Mouse (Mus musculus) hindbrain, embryonic 16.5 days (tissue): ENCODE data around the gene Gm29666. TPM values are rescaled to one million over a fixed set of nuclear protein-coding genes. Genes with fewer than 3 reads are reported as not detected.
A peak's percentile ranks its signal among the peaks of the same experiment; 100 is the strongest.

Source experiments
- ATAC-seq: fragments of 200-750 bp; cut with Nextera tagmentation; 2 replicates; pipeline ENCODE4 v1.8.0; 2017; ENCODE audit warnings: moderate TSS enrichment, moderate library complexity
- H3K27ac ChIP-seq: fragments of 300-500 bp; sonication (generic); 2 replicates; pipeline ENCODE4 v1.5.1; 2014; ENCODE audit warnings: low read depth, mild to moderate bottlenecking, control low read depth, low read length, moderate library complexity
- H3K27me3 ChIP-seq: fragments of 300-500 bp; sonication (generic); replicated peaks from 2 replicates; pipeline ENCODE4 v1.6.1; 2014; ENCODE audit warnings: low read length; ENCODE audit not compliant: control insufficient read depth, insufficient read depth
- H3K36me3 ChIP-seq: fragments of 300-500 bp; sonication (generic); 2 replicates; pipeline ENCODE4 v1.6.1; 2014; ENCODE audit warnings: mild to moderate bottlenecking, low read length, moderate library complexity, mixed read lengths; ENCODE audit not compliant: control insufficient read depth, insufficient read depth
- H3K4me1 ChIP-seq: fragments of 300-500 bp; sonication (generic); 2 replicates; pipeline ENCODE4 v1.6.1; 2014; ENCODE audit warnings: low read depth, low read length; ENCODE audit not compliant: control insufficient read depth, insufficient read depth
- H3K4me2 ChIP-seq: fragments of 300-500 bp; sonication (generic); 2 replicates; pipeline ENCODE4 v1.6.1; 2014; ENCODE audit warnings: mild to moderate bottlenecking, low read length, control low read depth, moderate library complexity
- H3K4me3 ChIP-seq: fragments of 300-500 bp; sonication (generic); 2 replicates; pipeline ENCODE4 v1.5.1; 2014; ENCODE audit warnings: mild to moderate bottlenecking, low read length, control low read depth, moderate library complexity
- H3K9ac ChIP-seq: fragments of 300-500 bp; sonication (generic); 2 replicates; pipeline ENCODE4 v1.6.1; 2014; ENCODE audit warnings: low read depth, mild to moderate bottlenecking, control low read depth, low read length, moderate library complexity
- H3K9me3 ChIP-seq: fragments of 300-500 bp; sonication (generic); 2 replicates; pipeline ENCODE4 v1.6.1; 2014; ENCODE audit warnings: mild to moderate bottlenecking, low read length, moderate library complexity; ENCODE audit not compliant: control insufficient read depth
- WGBS: fragments of 180-500 bp; shearing (Covaris S2); extraction: QIAGEN DNeasy Blood & Tissue Kit; methylation state at CpG from one replicate; pipeline ENCODE4 v1.1.7; 2014; 5-methylcytosine and 5-hydroxymethylcytosine counted together
- polyA plus RNA-seq: library from polyadenylated mRNA; unstranded; fragments of >200 nt; fragmentation: Nextera tagmentation; extraction: Ambion mirVana; gene quantifications from 2 replicates; pipeline ENCODE4 v1.2.1, GENCODE M21; 2015

Gm29666 gene
- polyA plus RNA-seq, 1 experiment from 2014 or later: 0.98 TPM

DNA sequence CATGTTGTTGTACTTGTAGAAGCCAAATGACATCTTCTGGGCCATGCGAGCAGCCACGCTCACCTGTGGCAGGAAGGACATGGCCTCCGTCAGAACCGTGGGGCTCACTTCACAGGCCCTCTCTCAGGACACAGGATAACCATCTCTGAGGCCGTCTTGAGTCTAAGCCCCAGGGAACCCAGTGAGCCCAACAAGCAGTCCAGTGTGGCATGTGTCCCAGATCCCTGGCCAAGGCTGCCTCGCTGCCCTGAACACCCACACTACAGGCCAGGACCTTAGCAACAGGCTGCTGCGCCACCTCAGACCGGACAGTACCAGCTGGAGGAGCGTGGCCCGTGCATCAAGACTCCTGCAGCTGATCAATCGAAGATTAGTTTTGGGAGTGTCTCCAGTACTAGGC is 33.4 kb upstream of the Gm29666 start:
- WGBS: 93% methylated on average over 11 of the region's 11 CpGs
- no peak for ATAC-seq
- H3K36me3 ChIP-seq: peaks cover 45% of the 10 kb centered on the region
- no peak overlapping the region for H3K9ac ChIP-seq
- H3K4me1 ChIP-seq: peaks cover 8% of the 10 kb centered on the region
- no peaks in the 10 kb centered on the region for H3K9me3 ChIP-seq
- no peak overlapping the region for H3K4me2 ChIP-seq
- H3K4me3 ChIP-seq: no peak overlapping the region
- no peaks in the 10 kb centered on the region for H3K27me3 ChIP-seq
- H3K27ac ChIP-seq: no peak overlapping the region

DNA sequence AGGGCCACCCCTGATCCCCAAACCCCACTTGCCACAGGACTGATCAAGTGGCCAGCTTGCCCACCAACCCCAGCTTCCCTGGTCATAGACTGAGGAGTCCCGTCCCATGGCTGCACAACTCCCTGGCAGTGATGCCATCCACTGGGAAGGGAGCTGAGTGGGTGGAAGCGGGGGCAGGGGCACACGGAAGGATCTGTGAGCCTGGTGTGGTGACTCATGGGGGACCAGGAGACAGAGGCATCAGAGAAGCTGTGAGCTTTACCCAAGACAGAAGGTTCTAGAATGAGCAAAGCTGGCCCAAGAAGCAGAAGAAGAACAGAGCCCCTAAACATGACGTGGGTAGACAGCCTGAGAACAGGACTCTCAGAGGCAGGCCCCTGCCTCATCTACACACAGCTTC is 30.2 kb upstream of the Gm29666 start:
- H3K4me2 ChIP-seq: no peak overlapping the region
- no peak overlapping the region for H3K4me3 ChIP-seq
- H3K4me1 ChIP-seq: no peaks in the 10 kb centered on the region
- H3K27me3 ChIP-seq: no peaks in the 10 kb centered on the region
- no peak overlapping the region for H3K27ac ChIP-seq
- WGBS: 91% methylated on average over 4 of the region's 4 CpGs
- H3K9me3 ChIP-seq: no peaks in the 10 kb centered on the region
- H3K9ac ChIP-seq: no peak overlapping the region
- ATAC-seq: no peak
- peaks cover 41% of the 10 kb centered on the region for H3K36me3 ChIP-seq

DNA sequence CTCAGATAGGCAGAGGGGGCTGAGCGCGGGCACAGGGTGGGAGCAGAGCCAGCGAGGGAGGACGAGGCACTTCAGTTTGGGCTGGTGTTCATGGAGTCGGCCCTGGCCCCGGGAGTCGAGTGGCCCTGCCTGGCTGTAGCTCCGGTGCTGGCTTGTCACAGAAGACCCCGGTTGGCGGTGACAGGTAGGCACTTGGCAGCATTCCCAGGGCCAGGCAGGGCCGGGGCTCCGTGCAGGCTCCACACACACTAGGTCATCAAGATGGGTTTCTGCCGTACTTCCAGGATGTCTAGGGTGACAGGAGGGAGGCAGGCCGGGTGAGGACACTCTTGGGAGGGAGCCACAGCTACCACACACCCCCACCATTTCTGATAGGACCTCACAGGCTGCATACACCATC is 29.2 kb upstream of the Gm29666 start:
- Histone ChIP-seq H3K4me2 (no peak overlapping the region), H3K36me3 (peaks cover 41% of the 10 kb centered on the region), H3K27me3 (no peaks in the 10 kb centered on the region), H3K9me3 (no peaks in the 10 kb centered on the region), H3K4me3 (no peak overlapping the region), H3K9ac (no peak overlapping the region), H3K27ac (no peak overlapping the region), H3K4me1 (no peaks in the 10 kb centered on the region)
- WGBS: 85% methylated on average over 14 of the region's 14 CpGs
- no peak for ATAC-seq

- WGBS: 83% methylated on average over 5 of the region's 5 CpGs
- Histone ChIP-seq H3K27me3 (no peaks in the 10 kb centered on the region), H3K4me2 (no peak overlapping the region), H3K36me3 (peaks cover 16% of the 10 kb centered on the region), H3K27ac (no peak overlapping the region), H3K9me3 (no peaks in the 10 kb centered on the region), H3K9ac (no peak overlapping the region), H3K4me1 (no peaks in the 10 kb centered on the region), H3K4me3 (no peak overlapping the region)
- ATAC-seq: no peak
Observed at GRCm38 (mm10) chr15:84944319-84944718, 24.5 kb upstream of the Gm29666 start.

GRCm38 (mm10) chr15:84942647-84943285 is 22.9 kb upstream of the Gm29666 start:
- no peaks in the 10 kb centered on the region for H3K4me1 ChIP-seq
- H3K27me3 ChIP-seq: no peaks in the 10 kb centered on the region
- no peak overlapping the region for H3K9ac ChIP-seq
- no peak overlapping the region for H3K27ac ChIP-seq
- no peak overlapping the region for H3K4me2 ChIP-seq
- H3K36me3 ChIP-seq: peaks cover 20% of the 10 kb centered on the region
- no peak overlapping the region for H3K4me3 ChIP-seq
- ATAC-seq: peak; percentile 78
- WGBS: 61% methylated on average over 11 of the region's 11 CpGs
- H3K9me3 ChIP-seq: no peaks in the 10 kb centered on the region

GRCm38 (mm10) chr15:84940102-84940501 is 20.3 kb upstream of the Gm29666 start:
- 60% methylated on average over 12 of the region's 12 CpGs for WGBS
- Histone ChIP-seq H3K9ac (no peak overlapping the region), H3K27ac (no peak overlapping the region), H3K4me3 (no peak overlapping the region), H3K9me3 (no peaks in the 10 kb centered on the region), H3K4me2 (no peak overlapping the region), H3K27me3 (no peaks in the 10 kb centered on the region), H3K4me1 (no peaks in the 10 kb centered on the region), H3K36me3 (peaks cover 36% of the 10 kb centered on the region)
- ATAC-seq: no peak

DNA sequence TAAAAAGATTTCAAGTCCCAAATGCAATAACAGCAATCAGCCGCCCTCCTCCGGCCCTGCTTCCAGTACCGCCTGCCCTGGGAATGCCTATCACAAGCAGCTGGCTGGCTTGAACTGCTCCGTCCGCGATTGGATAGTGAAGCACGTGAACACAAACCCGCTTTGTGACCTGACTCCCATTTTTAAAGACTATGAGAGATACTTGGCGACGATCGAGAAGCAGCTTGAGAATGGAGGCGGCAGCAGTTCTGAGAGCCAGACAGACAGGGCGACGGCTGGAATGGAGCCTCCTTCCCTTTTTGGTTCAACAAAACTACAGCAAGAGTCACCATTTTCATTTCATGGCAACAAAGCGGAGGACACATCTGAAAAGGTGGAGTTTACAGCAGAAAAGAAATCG is 15.1 kb upstream of the Gm29666 start:
- 84% methylated on average over 16 of the region's 16 CpGs for WGBS
- no peak for ATAC-seq

DNA sequence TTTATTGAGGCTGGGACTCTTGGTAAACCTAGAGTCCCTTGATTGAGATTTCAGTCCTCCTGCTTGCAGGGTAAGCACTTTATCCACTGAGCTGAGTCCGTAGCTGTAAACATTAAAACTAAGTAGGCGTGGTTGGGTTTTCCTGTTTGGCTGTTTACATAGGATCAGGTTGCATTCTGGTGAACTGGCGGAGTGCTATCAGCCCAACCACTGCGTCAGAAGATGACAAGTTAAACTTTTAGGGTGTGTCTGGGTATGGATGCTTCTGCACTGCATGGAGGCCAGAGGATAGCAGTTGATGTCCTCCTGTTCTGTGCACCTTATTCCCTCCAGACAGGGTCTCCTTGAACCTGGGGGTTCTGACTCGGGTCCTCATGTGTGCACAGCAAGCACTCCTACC is 12.5 kb upstream of the Gm29666 start:
- H3K27ac ChIP-seq: no peak overlapping the region
- H3K9me3 ChIP-seq: no peaks in the 10 kb centered on the region
- H3K4me1 ChIP-seq: no peaks in the 10 kb centered on the region
- no peak overlapping the region for H3K4me3 ChIP-seq
- H3K27me3 ChIP-seq: no peaks in the 10 kb centered on the region
- H3K4me2 ChIP-seq: no peak overlapping the region
- 86% methylated on average over 5 of the region's 5 CpGs for WGBS
- ATAC-seq: no peak
- no peak overlapping the region for H3K9ac ChIP-seq
- H3K36me3 ChIP-seq: peaks cover 70% of the 10 kb centered on the region

More for the DNA sequence above, 15.1 kb upstream of the Gm29666 start:
- Histone ChIP-seq H3K4me2 (no peak overlapping the region), H3K9ac (no peak overlapping the region), H3K27ac (no peak overlapping the region), H3K9me3 (no peaks in the 10 kb centered on the region), H3K4me3 (no peak overlapping the region), H3K36me3 (peaks cover 68% of the 10 kb centered on the region), H3K4me1 (no peaks in the 10 kb centered on the region), H3K27me3 (no peaks in the 10 kb centered on the region)

DNA sequence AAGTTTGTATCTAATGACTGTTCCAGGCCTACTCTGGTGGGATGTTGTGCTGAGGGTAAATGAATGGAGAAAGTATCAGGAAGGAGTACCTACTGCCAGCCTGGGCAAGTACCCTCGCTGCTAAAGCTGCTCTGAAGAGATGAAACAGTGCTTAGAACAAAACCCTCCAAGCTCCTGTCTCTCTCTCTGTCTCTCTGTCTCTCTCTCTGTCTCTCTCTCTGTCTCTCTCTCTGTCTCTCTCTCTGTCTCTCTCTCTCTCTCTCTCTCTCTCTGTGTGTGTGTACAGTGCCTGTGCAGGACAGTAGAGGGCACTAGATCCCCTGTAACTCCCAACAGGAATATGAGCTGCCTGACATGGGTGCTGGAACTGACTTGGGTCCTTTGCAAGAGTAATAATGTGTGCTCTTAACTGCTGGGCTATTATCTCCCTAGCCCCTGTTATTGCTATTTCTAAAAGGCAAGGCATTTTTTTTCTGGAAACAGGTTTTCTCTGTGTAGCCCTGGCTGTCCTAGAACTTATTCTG is 5.7 kb upstream of the Gm29666 start:
- Histone ChIP-seq H3K4me2 (peak overlapping the region; percentile 83), H3K9me3 (no peaks in the 10 kb centered on the region), H3K36me3 (peaks cover 30% of the 10 kb centered on the region), H3K4me1 (peaks cover 27% of the 10 kb centered on the region), H3K9ac (no peak overlapping the region; the same call in 1 of the 2 replicates), H3K27me3 (no peaks in the 10 kb centered on the region), H3K27ac (no peak overlapping the region), H3K4me3 (no peak overlapping the region)
- ATAC-seq: no peak
- WGBS: 72% methylated on average over 1 of the region's 1 CpGs
